Mouse (Mus musculus): Measurements from ENCODE around the gene Zdhhc23. TPM values are rescaled to one million over a fixed set of nuclear protein-coding genes. Genes with fewer than 3 reads are reported as not detected.

The Zdhhc23 gene
- total RNA-seq, 2 experiments from 2014 or later: 0.73 to 1.9 TPM

GRCm38 (mm10) chr16:43918867-43919266, 60.7 kb downstream of the Zdhhc23 start:
- no peak for DNase-seq (ENCODE audit: low spot score in 2 of 2)

Small RNAs within 50 kb of the gene (microRNA-seq; reads per million reads assigned to microRNA genes)
- not detected for gene Mir3470b

Other genes with a start within 250 kb of the Zdhhc23 start
- gene Drd3, start 225.8 kb downstream of the Zdhhc23 start, total RNA-seq (2021): not detected
- 1 to 10 TPM; 8.9 to 9.6 TPM for gene Ccdc191, start 90.0 kb downstream of the Zdhhc23 start, total RNA-seq (2021)
- gene Qtrt2, start 53.0 kb downstream of the Zdhhc23 start, total RNA-seq (2021): 10 to 100 TPM; 45.5 to 46.5 TPM
- gene Gramd1c, start 83.6 kb upstream of the Zdhhc23 start, total RNA-seq (2021): 1 to 10 TPM; 3.0 to 3.9 TPM
- 100 to 1,000 TPM in 1 of 2 experiments, 10 to 100 TPM in 1; 91.2 to 121 TPM for gene Atp6v1a, start 159.9 kb upstream of the Zdhhc23 start, total RNA-seq (2021)
- gene Naa50, start 160.0 kb upstream of the Zdhhc23 start, total RNA-seq (2021): 10 to 100 TPM; 90.3 to 93.8 TPM
- 10 to 100 TPM; 26.8 to 28.7 TPM for gene Usf3, start 193.5 kb upstream of the Zdhhc23 start, total RNA-seq (2021)